Mouse (Mus musculus): ENCODE measurements around the gene F5.
A peak's percentile ranks its signal among the peaks of the same experiment; 100 is the strongest.
"Not testable (repeated sequence)": the region's sequence is repeated elsewhere in the genome, so short reads cannot be mapped to it uniquely, and the experiment has no call there.

The F5 gene

DNA sequence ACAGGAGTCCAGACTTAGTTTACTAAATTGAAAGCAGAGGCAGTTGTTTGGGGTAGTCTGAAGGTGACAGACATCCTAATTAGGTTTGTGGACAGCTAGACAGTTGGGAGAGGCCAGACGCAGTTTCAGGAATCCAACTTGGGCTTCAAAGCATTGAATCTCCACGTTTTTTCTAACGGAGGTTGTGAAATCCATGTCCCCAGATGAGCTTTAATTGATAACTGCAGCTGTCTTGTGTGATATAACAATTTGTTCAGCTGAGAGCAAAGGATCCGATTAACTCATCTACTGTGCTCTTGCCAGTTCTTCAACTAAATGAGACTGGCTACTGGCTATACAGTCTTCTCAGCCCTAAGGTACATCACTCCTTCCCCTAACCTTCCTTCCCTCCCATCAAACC is 6.9 kb downstream of the F5 start:
- DNase-seq (ENCODE audit: low spot score) = no peak

DNA sequence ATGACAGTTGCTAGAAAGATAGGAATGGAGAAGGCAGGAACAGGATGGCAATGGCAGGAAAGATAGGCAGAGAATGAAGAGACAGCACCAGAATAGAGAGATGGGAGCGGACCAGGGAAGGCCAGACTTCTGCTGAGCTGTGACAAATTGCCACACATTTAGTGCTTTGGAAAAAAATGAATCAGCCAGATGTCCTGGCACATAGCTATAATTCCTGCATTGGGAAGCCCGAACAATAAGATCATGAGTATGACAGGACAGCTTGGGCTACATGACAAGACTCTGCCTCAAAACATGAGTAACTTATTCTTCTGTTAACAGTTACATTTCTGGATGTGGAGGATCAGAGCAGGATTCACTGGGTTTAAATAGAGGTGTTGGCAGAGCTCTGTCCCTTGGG is 8.1 kb downstream of the F5 start:
- DNase-seq (ENCODE audit: low spot score) = no peak

DNA sequence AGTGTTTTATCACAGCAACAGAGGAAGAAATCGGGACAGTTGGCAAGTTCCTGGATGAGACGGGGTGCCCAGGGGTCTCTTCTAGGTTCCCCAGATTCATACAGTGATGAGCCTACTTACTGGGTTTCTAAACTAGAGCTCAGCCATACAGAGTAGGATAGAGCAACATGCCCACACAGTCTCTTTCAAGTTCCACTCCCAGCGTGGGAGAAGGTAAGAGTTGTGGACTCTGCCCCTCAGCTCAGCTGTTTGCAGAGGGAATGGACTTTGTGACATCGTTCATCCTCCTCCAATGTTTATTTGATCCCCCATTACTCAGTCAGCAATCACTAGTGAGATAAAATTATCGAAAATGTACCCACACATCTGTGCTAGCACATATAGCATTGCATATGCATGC is 11.1 kb downstream of the F5 start:
- no peak for DNase-seq (ENCODE audit: low spot score)

DNA sequence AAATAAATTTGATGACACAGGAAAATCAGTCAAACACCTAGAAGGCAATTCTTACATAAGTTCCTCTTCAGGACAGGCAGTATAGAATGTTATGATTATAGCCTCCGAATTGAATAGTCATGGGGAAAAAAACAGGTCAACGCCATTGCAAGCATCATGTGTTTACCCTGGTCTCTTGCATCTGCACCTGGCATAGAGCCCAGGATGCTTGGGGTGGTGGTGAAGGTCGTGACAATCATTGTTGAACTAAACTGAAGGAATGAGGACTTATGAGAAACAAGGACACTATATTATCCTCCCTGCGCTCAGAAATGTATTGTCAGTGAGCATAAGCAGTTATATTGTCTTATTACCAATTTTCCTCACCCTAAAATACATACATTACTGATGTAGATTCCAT is 17.2 kb downstream of the F5 start:
- DNase-seq (ENCODE audit: low spot score) = no peak

DNA sequence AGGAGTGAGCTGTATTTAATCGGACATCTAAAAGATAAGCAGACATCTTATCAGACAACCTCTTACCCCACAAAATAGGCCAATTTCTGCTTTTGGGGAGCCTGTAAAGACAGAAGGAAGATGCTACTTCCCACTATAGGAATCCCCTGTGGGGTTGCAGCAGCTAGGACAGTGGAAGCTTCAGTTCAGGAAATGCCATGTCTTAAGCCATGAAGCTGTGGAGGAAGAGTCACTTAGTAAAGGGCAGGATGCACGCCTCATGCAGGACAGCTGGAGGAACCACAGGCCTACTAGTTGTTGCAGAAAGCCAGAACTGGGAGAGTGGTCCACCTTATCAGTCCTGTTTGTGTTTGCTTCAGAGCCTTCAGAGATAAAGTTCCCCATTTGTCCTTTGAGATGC is 18.8 kb downstream of the F5 start:
- no peak for DNase-seq (ENCODE audit: low spot score)

DNA sequence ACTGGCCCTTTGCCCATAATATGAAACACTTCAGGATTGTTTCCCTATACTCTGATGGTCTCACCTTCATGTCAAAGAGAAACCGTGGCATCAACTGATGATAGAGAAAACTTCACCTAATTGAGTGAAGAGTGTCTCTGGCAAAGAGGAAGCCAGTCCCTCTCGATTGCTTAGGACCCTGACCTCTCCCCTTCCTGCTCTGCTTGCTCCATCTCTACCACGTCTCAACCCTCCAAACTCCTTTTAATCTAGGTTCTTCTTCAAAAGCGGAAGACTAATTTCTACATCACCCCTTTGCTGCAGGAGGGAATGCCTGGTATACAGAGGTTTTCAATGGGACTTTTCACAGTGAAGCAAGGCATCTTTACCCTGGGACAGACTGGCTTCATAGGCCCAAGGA is 21.5 kb downstream of the F5 start:
- no peak for DNase-seq (ENCODE audit: low spot score)

DNA sequence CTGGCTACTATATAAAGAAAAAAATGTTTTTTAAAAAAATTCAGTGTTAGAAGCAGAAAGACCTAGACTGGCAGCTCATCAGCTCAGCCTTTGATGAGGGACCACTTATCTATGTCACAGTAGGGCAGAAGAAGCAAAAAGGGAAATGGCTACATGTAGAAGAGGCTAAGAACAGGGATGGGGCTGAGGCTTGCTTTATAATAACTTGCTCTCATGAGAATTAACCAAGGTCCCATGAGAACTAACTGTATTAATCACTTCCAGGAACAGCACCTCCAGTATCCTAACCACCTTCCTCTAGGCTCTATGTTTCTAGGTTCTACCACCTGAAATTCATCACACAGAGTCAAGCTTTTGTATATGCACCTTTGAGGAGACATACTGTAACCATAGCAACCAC is 25.2 kb downstream of the F5 start:
- no peak for DNase-seq (ENCODE audit: low spot score)

DNA sequence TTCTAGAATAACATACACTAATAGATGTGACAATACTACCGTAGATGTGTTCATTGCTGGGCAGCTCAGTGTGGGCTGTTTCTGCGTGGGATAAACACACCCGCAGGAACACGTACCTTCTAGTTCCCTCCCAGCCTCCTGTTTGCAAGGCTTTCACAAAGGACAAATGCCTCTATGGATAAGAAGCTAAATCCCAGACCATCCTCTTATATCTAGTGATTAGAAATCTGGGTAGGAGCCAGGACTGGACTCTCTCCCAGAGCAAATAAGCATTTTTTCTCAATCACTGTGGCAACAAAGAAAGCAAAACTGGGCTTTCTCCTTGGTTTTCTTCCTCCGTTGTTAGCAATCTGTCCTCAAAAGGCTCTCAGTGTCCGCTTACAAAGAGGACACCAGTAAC is 26.8 kb downstream of the F5 start:
- DNase-seq (ENCODE audit: low spot score) = no peak

DNA sequence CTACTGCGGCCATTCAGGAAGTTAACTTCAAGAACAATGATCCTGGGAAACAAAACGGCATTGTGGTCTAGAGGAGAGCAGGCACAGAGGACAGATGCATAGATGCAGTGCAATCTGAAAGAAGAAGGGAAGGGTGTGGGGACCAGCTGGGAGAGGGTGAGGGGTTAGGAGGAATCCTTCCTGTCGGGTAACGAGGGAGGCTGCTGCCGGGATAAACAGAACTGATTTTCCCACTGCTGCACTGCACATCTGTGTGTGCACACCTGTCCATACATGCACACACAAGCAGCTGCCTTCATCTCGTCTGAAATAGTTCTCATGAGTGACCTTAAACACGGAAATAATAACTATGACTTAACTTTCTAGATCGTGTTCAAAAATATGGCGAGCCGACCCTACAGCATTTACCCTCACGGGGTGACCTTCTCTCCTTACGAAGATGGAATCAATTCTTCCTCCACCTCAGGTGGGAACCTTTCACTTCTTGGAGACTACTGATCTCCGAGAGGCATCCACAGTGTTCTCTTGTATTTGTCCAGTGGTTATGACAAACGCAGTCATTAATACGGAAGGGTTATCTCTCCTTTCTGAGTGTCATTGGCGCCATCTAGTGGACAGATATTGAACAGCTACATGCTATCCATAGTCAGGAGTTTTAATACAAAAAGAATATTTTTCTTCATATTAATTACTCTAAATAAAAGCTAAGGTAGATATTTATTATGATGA is 32.7 kb downstream of the F5 start:
- peak; percentile 79 for DNase-seq (ENCODE audit: low spot score)

DNA sequence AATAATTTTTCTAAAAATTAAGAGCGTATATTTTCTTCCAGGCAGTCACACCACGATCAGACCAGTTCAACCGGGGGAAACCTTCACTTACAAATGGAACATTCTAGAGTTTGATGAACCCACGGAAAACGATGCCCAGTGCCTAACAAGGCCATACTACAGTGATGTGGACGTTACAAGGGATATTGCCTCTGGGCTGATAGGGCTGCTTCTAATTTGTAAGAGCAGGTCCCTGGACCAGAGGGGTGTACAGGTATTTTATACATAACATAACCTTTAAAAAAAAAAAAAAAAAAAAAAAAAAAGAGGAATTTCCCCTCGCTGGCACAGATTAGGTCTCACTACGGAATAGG is 33.2 kb downstream of the F5 start:
- DNase-seq (ENCODE audit: low spot score) = no peak

DNA sequence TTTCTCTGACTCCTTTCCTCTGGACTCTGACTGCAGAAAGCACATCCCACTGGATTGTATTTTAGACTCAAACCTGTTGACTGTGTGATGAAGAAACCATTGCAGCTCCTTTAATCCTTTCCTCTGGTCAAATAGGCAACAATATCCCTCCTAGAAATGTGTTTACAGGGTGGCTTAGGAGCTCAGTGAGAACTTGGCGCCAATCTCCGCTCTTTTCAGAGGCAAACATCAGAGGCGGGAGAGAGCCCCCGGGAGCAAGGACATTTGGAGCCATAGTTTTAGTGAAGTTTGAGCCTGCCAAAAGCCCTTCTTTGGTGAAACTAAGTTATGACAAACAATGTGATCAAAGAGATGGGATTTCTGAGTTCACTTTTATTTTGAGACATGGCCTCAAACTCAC is 33.7 kb downstream of the F5 start:
- no peak for DNase-seq (ENCODE audit: low spot score)

DNA sequence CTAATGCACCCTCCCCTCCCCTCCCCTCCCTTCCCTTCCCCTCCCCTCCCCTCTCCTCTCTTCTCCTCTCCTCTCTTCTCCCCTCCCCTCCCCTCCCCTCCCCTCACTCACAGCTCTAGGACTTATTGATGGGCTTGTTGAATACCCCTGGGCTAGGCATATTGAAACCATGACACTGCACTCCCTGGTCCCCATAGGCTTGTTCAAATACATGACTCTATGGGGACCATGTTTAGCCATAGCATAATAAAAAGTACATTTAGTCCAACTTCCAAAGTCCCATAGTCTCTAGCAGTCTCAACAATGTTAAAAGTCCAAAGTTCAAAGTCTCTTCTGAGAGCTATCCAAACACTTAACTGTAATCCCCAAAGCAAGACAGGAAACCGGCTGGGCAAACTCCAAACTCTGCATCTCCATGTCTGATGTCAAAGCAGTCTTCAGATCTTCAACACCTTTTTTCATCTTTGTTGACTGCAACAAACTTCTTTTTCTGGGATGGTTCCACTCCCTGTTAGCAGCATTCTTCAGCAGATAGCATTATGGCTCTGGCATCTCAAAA is 35.4 kb downstream of the F5 start:
- no peak for DNase-seq (ENCODE audit: low spot score)

DNA sequence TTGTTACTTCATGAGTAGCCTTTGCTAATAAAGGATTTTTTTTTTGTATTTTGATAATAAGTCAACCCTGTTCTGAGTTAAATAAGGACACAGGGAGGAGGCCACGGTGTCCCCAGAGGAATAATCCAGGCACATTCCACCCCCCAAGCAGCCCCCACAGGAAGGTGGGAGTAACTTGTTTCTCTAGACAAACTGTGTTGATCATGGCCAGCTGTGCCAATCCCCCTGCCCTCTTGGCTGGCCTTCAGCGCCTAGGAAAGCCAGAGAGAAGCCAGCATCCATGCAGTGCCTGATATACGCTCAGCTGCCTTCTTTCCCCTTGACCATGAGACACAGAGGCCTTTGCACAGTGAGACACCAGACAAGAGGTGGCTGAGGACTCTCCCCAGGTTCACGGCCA is 47.9 kb downstream of the F5 start:
- DNase-seq (ENCODE audit: low spot score) = no peak

DNA sequence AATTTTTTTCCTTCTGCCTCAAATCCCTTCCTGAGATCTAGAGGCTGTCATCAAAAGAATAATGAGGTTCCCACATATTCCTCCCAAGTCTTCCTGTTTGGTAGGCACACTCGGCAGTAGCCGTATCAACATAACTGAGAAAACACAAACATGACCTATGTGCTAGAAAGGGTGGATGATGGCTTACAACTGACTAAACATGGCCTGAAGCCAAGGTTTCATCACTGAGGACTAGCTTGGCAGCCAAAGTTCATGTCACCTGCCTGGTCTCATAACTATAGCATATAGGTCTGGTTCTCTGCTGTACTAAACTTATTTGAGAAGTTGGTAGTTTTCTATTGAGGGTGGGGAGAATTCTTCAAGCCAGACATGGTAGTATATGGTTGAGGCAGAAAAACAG is 56.8 kb downstream of the F5 start:
- no peak for DNase-seq (ENCODE audit: low spot score)

DNA sequence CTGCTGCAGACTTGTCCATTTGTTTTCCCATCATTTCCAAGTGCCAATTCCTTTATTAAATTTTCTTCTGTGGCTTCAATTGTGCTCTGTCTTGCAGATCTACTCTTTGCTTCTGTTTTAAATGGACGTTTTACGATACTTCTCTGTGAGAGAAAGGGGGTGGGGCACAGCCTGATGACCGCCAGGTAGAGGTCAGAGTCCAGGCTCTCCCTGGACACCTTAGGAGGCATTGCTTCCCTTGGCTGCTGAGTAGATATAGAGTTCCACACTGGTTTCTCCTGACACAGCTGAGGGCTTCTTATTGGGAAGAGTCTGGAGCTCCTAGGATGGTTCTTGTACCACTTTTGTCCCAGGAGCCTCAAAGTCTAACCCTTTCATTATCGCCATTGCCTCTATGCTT is 59.3 kb downstream of the F5 start:
- no peak for DNase-seq (ENCODE audit: low spot score)

DNA sequence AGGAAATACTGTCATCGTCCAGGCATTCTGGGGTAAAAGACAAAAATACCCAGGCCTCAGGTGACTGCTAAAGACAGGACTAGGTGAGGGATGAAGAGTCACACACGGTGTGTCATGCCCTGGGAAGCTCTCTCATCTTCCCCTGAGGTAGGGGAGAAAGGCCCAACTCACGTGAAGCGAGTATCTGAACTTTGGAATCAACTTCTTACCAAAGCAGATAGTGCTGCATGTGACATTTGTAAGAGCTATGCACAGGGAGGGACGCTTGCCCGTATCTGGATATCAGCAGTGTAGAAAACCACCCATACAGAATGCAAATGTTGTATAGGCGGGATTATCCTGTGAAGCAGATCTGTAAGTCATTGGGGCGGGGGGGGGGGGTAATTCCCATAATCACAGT is 61.0 kb downstream of the F5 start:
- no peak for DNase-seq (ENCODE audit: low spot score)

DNA sequence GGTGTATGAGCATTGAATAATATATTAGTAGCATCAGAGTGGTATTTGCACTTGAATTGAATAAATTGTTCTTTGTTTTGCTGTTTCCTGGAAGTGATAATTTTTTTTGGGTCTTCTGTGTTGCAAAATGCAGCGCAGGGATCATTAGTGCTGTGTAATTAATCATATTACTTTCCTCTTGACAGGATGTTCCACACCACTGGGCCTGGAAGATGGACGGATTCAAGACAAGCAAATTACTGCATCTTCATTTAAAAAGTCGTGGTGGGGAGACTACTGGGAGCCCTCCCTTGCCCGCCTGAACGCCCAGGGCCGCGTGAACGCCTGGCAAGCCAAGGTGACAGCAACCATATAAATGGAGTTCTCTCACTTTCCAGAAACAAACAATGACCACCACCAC is 62.6 kb downstream of the F5 start:
- DNase-seq (ENCODE audit: low spot score) = no peak

DNA sequence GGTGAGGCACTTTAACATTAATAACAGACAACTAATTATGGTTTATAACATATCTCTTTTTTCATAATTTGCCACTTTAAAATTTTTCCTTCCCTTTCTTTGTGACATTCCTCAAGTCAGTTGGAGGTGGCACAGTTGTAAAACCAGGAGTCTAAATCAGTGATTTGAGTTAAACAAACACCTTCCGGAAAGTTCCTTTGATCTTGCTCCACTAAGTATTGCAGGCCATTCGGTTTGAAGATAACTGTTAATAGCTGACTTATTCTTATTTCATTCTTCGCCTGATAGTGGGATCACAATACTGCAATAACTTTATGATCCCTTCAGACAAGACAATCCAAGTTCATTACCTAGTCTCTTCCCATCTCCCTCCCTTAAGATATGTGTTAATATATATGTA is 63.5 kb downstream of the F5 start:
- DNase-seq (ENCODE audit: low spot score) = no peak

DNA sequence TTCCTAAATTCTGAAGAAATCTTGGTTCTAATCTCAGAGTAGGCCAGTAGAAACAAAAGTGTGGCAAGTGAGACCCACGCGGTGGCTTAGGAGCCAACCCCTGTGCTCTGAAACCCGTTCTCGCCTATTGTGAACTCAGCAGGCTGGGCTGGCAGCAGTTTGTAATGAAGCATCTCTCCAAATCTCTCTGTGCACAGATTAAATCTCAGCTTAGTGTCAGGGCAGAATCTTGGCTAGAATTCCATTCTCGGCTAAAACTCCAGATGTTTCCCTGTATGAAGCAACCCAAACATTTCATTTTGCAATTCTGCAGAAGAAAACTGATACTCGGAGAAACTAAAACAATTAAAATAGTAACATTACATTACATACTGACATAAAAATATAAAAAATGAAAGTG is 63.9 kb downstream of the F5 start:
- no peak for DNase-seq (ENCODE audit: low spot score)

DNA sequence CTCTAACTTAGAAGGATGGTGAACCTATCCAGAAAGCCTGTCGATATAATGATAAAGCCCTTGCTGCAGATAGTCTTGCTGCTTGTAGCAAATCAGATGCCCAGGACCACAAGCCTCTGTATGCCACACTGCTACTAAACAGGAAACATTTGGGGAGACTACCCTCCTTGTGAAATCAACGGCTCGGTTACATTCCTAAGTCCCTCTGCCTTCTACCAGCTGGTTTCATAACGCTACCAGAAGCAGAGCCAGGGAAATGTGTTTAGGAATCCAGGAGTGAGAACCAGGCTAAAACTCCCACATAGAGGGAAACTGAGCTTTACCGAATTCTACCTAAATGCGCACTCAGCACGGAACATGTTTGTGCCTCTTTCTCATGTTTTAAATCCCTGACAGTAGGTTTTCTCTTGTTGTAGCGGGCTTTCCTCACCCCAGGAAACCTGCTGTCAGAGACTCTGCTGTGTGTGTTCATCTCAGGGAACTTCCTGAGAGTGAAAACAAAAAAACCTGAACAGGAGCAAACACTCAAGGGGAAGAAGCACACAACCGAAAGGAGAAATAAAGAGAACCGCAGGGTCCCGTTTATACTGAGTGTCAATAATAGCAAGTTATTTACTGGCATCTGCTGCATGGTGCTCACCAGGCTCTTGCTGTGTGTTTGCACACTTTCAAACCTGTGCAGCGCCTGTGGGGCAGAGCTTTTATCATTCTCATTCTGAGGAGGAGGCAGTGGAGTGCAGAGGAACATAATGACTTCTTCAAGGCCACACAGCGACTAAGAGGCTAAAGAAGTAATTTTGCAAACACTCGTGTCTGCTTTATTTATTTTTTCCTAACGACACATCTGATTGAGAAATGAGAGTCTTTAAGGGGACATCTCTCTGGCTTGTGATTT is 66.4 kb downstream of the F5 start:
- no peak for DNase-seq (ENCODE audit: low spot score)

DNA sequence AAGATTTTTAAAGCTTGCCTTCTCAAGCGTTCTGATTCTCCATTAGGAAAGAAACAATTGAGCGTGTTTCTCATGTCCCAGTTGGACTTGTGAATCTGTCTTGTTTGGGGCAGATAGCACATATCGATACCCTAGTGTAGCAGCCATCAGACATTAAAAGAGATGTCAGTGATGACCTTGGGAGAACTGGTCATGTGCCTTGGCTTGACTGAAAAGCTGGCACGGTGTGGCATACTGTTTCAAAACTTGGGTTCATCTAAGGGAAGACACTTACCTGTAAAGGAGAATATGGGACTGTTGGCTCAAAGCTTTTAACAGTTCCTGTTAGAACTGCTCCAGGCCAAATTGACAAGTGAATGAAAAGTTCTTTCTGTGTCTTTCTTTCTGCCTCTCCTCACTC is 68.6 kb downstream of the F5 start:
- no peak for DNase-seq (ENCODE audit: low spot score)

DNA sequence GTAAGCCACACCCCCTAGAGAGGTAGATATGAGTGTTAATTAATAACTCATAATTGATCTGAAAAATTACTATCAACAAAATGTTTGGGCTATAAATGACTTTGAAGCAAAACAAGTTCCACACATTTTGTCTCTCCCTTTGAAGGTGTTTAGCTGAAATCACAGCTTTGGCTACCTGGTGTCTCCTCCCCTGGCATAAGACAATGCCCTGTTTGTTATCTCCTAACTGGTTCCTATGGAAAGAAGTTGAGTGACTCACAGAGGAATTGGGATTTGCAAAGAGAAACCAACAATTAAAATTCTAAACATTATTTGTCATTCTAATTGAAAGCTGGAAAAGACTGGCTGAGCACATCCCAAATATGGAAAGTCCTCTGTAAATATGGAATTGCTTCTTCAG is 71.5 kb downstream of the F5 start:
- DNase-seq (ENCODE audit: low spot score) = no peak

DNA sequence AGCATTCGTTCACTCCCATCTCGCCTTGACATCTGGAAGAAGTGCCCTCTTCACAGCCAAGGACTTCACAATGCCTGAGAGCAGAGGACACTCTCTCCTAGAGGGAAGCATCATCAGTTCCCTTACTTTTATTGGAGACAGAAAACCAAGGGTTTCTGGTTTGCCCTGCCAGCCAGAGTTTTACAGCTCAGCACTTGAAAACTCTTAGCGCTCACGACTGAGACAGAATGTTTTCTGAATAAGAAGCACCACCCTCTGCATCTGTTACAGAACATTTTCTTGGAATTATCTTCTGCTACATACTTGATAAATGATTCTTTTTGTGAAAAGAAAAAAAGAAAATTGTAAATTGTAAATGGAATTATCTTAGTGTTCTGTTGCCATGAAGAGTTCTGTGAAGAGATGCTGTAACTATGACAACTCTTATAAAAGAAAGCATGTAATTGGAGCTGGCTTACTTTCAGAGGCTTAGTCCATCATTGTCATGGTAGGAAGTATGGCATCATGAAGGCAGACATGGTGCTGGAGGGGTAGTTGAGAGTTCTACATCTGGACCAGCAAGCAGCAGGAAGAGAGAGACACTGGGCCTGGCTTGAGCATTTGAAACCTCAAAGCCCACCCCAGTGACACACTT is 80.4 kb downstream of the F5 start:
- DNase-seq (ENCODE audit: low spot score) = not testable (repeated sequence)
